Mouse (Mus musculus): ENCODE measurements around the gene Gm45213.

Gm45213 gene

DNA sequence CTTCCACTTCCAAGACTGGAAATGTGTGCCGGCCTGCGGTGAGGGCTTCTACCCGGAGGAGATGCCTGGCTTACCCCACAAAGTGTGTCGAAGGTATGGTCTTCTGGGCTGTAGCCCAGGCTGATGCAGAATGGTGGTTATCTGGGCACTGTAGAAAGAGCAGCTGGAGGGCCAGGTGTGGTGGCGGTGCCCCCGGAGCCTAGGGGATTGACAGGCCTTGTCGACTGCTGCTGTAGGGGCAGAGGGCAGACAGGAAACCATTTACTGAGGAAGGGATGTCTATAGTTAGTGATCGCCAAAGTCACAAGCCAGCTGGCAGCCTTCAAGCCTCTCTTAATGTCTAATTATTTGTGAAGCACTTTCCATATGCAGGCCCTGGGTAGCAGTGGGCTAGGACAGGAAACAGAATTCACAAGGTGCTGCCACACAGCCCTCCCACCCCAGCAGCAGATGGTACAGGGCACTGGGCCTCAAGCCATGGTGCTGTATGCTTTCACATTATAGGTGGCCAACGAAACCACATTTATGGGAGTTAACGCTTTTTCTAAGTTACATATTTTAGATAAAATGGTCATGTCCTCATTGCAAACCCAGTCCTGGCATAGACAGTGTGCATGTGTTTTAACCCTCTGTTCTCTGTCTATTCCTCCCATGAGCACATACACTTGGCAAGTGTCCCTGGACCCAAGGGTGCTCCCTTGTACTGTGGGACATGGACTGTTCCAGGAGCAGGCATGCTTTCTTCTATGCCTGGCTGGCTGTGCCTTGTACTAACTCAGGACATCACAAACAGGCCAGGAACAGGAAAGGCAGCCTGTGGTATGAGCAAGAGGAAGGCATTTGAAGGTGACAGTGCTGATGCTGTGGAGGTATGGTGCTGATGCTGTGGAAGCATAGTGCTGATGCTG is at the start of gene Gm45213:
Gm45213 (plus strand) TSS at position 51 of the 908 bp plus-strand sequence.
- ATAC-seq (ENCODE audit: insufficient number of reproducible peaks, low FRiP score, low TSS enrichment) = peak; percentile 69

DNA sequence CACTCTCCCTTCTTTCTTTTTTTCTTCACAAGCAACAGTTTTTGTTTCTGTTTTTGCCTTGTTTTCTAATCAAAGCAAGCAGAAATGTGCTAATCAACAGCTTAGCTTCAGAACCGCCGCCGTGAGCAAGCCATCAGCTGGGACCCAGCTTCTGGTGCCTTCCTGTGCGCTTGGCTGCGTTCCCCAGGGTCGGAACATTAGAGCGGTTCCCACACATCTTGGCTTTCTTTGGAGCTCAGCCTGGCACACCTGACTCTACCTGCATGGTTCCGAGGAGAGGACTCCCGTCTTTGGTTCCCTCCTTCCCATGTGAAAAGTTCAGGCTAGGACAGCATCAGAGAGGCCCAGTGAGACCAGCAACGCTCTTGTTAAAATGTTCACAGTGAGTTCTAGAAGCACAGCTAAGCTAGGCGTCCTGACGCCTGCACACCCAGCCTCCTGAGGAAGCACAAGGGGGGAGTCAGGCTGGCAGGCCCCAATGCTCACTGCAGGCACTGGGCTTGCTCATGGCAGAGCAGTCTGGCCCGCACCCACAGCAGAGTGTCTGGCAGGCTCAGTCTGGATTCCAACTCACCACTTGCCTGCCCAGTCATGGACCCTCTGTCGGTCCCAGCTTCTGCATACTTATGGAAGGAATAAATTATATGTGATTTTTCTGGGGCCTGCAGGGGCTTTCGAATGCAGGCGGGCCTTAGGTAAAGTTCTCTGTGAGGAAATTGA is 42.2 kb upstream of the Gm45213 start:
- peak; percentile 64 for ATAC-seq (ENCODE audit: insufficient number of reproducible peaks, low FRiP score, low TSS enrichment)

DNA sequence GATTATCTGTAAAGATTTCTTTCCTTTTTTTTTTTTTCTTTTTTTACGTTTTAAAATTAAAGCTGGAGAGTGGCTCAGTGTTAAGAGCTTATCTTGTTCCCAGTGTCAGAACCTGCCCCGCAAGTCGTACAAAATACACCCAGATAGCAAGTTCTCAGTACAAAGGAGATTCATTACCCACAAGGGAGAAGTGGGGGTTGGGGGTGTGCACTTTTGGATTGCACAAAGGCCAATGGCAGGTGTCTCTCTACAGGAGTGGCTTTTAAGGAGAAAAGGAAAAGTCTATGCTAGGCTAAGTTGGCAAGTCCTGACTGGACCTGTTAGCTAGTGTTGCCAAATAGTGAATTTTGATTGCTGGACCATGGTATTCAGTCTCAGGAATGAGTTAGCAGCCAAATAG is 41.6 kb upstream of the Gm45213 start:
- ATAC-seq (ENCODE audit: insufficient number of reproducible peaks, low FRiP score, low TSS enrichment) = no peak

DNA sequence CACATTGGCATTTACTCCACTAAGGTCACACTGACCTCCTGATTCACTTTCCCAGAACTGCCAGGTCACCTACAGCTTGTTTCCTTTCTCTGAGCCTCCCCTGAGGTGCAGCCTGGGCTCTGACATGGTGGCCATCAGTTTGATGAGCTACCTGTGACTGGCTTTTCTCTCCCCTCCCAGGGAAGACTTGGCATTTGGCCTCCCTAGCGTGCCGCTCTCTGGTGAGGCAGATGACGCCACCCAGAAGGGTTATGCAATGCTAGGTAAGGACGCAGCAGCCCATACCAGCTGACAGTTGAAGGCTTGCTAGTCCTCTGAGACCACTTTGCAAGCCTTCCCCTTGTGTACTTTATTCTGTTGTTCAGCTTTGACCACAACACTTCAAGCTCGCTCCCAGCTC is 40.0 kb upstream of the Gm45213 start:
- no peak for ATAC-seq (ENCODE audit: insufficient number of reproducible peaks, low FRiP score, low TSS enrichment)

DNA sequence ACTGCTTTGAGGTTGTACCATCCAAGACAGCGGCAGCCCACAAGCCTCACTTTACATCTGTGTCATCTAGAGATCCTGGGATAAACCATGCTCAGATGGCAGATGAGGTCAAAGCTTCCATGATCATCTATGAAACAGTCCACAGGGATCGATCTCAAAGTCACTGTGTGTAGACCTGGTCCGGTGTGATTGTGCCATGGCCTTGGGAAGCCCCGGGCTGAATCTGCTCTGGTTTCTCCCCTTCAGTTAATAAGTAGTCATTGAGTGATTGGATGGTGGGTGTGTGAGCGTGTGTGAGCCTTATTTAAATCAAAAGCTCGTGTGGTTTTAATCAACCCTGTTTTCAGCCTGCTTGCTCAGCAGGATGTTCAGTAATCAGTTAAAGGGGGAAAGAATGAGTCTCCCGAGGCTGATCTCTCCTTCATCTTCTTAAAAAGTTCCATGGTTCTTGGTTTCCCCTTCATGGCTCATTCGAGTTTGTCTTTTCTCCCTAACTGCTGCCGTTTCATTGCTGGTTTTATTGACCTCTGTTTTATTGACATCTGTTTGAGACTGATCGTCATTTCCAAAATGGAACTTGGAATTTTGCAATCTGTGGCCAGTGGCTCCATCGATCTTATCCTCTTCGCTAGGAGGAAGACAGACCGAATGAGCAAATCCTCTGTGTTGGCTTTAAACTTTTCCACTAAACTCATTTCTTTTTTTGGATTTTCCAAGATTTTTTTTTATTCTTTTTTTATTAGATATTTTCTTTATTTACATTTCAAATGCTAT is 39.4 kb upstream of the Gm45213 start:
- ATAC-seq (ENCODE audit: insufficient number of reproducible peaks, low FRiP score, low TSS enrichment) = no peak

DNA sequence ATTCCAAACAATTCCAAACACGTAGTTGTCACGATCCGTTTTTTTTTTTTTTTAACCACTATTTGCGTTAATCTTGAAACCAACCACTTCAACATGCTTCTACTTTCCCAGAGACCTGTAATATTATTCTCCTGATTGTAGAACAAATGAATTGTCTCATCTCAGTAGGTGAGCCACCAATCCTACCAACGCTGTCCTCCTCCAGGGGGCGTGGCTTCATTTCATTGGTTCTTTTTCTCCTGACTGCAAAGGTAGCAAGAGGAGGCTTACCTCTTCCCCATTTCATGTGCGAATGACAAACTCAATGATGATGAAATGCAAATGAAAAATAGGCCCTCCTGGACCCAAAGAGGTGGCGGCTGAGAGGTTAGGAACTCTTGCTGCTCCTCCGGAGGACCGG is 38.3 kb upstream of the Gm45213 start:
- no peak for ATAC-seq (ENCODE audit: insufficient number of reproducible peaks, low FRiP score, low TSS enrichment)

DNA sequence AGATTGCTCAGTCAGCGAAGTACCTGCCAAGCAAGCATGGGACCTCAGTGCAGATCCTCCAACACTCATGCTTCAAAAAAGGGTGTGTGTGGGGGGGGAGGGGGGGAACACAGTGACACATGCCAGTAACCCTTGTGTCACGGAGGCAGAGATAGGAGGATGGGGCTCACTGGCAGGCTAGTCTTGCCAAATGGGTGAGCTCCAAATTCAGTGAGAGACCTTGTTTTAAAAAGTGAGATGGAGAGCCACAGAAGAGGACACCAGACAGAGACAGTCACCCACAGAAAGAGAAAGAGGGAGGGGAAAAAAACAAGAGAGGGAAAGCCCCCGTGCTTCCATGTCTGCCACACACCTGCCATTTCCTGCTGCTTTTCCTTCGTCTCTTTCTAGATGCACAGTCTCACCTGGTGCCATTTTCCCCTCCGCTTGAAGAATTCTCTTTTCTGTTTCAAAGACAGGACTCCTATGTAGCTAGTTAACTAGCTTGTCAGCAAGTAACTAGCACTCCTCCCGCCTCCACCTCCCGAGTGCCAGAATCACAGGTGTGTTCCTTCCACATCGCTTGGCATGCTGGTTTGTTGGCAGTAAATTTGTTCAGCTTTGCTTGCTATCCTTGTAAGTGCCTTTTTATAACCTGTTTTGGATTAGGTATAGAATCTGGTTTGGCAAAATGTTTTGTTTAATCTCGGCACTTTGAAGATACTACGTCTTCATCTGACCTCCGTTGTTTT is 35.1 kb upstream of the Gm45213 start:
- ATAC-seq (ENCODE audit: insufficient number of reproducible peaks, low FRiP score, low TSS enrichment) = peak; percentile 84

DNA sequence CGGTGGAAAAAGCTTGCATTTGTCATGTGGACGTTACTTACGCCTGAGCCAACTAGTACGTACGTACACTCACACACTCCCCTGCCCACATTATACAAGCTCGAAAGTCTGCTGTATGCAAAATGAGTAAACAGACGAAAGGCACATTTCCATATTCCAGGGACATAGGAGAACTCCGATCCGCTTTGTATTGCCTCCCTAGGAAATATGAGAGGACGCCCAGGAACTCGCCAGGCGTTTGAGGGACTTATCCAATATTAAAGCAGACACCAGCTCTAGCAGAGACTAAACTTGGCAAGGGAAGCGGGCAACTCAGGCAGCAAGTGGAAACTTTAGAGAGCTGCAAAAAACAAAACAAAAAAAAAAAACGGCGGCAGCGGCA is 34.5 kb upstream of the Gm45213 start:
- ATAC-seq (ENCODE audit: insufficient number of reproducible peaks, low FRiP score, low TSS enrichment) = no peak; the same call in 1 of the 2 replicates

DNA sequence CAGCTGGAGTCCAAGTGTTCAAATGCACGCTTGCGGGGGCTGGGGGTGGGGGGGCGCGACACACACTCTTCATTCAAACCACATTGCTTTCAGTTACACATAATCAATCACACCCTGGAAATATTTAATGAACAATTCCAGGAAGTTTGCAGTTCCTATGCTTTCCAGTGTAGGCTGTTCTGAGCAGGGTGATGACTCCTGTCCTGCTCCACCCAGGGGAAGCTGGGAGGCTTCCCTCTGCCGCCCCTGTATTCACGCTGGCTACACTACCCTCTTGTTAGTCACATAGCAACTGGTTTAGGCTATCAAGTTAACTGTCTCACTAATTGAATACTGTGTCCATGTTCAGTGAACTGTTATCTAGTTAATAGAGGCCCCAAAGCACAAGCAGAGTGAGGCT is 32.9 kb upstream of the Gm45213 start:
- no peak for ATAC-seq (ENCODE audit: insufficient number of reproducible peaks, low FRiP score, low TSS enrichment)

DNA sequence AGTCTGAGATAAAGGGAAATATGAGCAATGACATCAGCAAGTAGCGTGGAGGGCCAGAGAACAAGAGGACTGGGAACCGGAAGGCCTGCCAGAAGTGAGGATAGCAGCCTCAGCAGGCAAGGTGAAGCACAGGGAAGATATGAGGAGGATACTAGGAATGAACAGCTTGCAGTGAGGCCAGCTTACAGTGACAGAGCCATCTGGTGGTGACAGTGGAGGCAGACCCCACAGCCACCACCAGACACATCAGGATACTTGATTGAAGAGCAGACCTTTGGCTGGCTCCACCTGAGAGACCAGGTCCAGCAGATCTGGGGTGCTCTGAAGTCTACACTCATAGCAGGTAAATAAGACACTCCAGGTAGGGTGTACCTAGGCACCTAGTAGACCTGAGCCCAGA is 15.7 kb upstream of the Gm45213 start:
- ATAC-seq (ENCODE audit: insufficient number of reproducible peaks, low FRiP score, low TSS enrichment) = peak; percentile 24; the same call in 1 of the 2 replicates

DNA sequence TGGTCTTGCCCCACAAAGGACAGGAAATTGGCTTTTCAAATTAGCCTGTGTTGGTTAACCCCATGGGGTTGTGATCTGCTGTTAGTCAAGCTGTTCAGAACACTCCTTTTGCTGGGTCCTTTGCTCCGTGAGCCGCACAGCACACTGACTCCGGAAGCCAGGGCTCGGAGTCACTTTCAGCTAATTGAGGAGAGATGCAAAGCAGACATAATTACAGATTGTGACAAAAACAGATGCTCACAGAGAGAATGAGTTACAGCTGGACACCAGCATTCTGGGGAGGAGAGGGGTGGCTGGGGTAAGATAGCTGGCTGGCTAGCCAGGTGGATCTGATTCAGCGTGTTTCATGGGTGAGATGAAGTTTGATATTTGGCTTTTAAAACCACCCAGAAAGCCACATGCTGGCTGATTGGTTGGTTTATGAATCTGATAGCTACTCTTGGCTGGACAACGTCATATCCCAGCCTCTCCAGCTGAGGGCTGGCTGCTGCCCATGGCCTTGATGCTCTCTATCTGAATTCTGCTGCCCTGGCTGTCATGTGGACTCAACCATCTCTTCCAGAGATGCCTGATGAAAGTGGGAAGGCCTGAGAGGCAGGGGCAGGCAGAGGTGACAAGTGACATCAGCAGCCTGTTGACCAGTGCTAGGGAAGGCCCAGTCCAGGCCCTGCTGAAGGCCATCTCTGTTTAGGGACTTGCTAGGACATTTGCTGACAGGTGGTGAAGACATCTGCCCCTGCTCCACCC is 14.5 kb upstream of the Gm45213 start:
- ATAC-seq (ENCODE audit: insufficient number of reproducible peaks, low FRiP score, low TSS enrichment) = 0 out of 2 replicates have a peak, but pooled peaks have one; percentile 18

DNA sequence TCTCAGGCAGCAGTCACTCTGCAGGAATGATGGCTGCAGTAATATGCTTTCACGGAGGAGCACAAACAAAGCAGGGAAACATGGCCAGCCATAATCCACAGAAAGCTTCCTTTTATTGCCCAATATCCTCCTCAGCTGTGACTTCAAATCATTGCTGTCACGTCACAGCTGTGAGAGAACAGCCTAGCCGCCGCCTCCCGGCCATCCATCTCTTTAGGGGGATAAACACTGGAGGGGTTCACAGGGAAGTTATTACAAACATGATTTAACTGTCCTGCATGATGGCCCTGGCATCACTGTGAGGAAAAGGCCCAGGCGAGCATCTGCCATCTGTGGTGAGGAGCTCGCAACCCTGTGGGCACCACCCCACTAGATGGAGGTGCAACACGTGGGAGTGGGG is 6.6 kb upstream of the Gm45213 start:
- no peak for ATAC-seq (ENCODE audit: insufficient number of reproducible peaks, low FRiP score, low TSS enrichment)

DNA sequence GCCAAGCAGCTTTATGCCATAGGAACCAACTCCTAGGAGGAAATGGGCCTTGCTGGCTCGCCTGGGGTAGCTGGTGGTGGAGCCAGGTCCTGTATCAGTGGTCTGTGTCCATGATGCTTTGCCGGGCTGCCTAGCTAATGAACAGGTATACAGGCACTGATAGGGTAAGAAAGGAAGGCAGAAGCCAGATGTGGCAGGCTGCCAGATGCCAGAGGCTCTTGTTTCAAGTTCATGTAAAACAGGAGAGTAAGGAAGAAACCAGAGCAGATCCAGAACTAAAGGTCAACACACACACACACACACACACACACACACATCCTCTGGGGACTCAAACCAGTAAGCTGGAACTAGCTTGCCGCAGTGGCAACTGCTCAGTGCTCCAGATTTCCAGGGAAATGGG is 5.1 kb upstream of the Gm45213 start:
- ATAC-seq (ENCODE audit: insufficient number of reproducible peaks, low FRiP score, low TSS enrichment) = no peak

DNA sequence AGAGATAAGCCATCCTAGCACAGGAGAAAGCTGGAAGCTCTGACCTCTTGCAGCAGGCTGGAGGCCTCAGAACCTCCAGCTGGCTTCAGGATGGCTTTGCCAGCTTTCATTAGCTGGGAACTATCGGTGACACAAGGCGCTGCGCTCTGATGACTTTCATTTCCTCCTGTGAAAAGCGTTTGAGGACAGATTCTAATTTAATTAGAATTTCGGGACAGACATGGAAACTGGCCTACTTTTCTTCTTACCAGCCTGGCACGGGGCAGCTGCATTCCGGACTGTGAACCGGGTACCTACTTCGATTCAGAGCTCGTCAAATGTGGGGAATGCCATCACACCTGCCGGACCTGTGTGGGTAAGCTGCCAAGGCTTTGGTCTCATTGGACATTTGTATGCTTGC is 4.7 kb upstream of the Gm45213 start:
- peak; percentile 56 for ATAC-seq (ENCODE audit: insufficient number of reproducible peaks, low FRiP score, low TSS enrichment)

DNA sequence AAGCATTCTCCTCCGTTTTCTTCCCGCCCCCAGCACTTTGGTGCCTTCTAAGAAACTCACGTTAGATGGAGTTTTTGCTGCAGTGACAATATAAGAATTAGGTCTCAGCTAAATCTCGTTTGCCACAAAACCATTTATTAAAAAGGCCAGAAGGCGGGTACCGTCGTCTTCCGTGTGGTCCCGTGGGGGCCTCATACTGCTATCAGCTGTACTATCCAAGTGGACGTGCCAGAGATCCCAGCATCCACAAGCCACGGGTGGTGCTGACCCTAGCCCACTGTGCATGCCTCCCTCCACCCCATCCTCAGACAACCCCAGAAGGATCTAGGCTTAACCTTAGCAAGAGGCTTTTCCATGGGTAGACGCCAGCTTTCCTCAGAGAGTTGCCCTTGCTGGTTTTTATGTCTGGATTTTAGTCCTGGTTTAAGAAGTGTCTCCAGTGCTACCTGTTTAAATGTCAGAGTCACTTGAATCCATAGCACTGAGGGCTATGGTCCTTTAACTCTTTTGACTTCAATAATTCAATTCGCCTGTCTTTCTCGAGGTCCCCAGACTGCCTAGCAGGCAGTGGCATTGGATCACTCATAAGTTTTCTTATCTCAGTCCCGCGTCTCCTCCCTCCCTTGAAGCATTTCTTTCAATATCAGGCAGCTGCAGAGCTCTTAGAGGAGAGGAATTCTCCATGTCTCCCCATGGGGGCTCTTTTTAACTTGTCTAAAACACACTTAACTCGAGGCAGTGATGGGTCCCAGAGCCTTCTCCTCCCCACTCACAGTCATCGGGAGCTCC is 3.2 kb upstream of the Gm45213 start:
- ATAC-seq (ENCODE audit: insufficient number of reproducible peaks, low FRiP score, low TSS enrichment) = no peak

DNA sequence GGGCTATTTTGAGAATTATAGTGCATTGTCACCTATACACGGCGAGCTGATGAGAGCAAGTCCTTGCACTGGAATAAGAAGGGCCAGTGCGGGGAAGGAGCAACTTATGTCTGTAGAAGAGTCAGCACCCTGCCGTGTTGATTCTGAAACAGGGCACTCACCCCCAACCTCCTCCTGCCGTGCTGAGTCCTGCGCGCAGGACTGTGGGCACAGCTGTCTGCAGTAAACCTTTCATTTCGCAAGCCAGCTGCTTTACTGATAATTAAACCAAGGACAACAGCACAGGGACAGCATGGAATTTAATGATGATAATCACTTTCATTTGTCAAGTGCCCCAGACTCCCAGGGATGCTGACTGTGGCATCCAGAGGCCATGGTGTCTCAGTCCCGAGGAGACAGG is 1.2 kb downstream of the Gm45213 start:
- ATAC-seq (ENCODE audit: insufficient number of reproducible peaks, low FRiP score, low TSS enrichment) = no peak

DNA sequence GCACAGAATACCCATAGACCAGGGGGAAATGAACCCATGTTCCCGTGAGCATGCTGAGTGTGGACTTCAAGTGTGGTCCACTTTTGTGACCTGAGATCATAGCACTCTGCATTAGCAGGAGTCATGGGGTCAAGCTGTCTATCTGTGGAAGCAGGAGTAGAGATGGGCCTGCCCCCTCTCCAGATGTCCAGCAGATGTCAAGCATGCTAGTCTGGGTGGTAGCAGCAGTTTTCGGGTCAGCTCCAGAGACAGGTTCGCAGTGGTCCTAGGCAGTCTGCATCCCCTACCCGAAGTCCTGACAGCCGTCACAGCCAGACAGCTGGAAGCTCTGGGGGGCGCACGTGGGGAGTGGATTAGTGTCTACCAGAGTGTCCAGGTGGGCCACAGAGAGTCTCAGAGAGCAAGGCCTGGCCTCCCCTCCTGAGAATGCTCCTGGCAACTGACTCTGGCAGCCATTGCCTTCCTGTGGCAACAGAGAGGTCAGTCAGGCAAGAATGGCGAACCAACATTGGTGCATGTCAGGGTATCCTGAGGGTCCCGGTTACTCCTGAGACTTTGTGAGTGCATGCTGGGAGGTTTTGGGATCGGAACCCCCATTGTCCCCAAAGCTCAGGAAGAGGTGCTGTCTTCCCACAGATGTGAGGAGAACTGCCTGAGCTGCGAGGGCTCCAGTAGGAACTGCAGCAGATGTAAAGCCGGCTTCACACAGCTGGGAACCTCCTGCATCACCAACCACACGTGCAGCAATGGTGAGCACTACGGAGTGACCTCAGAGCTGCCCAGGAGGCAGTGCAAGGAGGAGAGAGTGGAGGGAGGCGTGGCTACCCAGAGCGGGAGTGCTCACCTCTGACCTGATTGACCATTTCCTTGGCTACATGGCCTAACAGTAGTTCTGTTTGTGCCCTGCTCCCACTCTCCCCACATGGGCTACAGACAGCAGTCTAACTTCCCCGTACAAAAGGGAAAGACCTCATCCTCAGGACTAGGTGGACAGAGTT is 3.8 kb downstream of the Gm45213 start:
- ATAC-seq (ENCODE audit: insufficient number of reproducible peaks, low FRiP score, low TSS enrichment) = no peak

DNA sequence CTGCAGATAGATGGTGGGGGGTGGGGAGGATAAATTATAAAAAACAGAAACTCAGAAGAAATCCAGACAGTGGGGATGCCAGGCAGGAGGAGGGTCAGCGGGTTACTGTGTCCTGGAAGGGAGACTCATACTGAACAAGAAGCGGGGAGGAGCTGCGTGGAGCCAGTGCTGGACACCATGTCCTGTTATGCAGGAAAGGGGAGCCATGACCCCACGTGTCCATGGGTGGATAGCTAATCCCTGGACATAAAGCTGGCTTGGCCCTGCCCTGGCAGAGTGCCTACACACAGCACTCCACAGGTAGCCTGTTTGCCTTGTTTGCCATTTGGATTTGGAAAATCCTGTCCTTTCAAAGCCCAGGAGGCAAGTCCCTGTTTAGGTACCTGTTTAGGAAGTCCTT is 4.6 kb downstream of the Gm45213 start:
- no peak for ATAC-seq (ENCODE audit: insufficient number of reproducible peaks, low FRiP score, low TSS enrichment)

All from cerebellum, adult (tissue).